Mouse (Mus musculus): ENCODE results near the gene Terf2. TPM values are rescaled to one million over a fixed set of nuclear protein-coding genes. Genes with fewer than 3 reads are reported as not detected.

Terf2 gene
- polyA plus RNA-seq, 1 experiment from 2014 or later: 25.5 TPM

GRCm38 (mm10) chr8:107129171-107130025, 33.1 kb upstream of the Terf2 start:
- Histone ChIP-seq H3K36me3 (no peaks in the 10 kb centered on the region), H3K27me3 (no peaks in the 10 kb centered on the region), H3K4me2 (no peak overlapping the region), H3K9ac (no peak overlapping the region), H3K27ac (replicated peaks) (0 out of 2 replicates have a peak overlapping the region, but pooled peaks have one; percentile 3), H3K9me3 (no peaks in the 10 kb centered on the region), H3K4me3 (no peak overlapping the region), H3K4me1 (replicated peaks) (no peaks in the 10 kb centered on the region)
- WGBS: 57% methylated on average over 8 of the region's 8 CpGs
- ATAC-seq (ENCODE audit: low read depth): no peak

GRCm38 (mm10) chr8:107124343-107124742, 28.0 kb upstream of the Terf2 start:
- no peaks in the 10 kb centered on the region for H3K27me3 ChIP-seq
- H3K4me3 ChIP-seq: no peak overlapping the region
- no peak for ATAC-seq (ENCODE audit: low read depth)
- no peaks in the 10 kb centered on the region for H3K36me3 ChIP-seq
- no peak overlapping the region for H3K4me2 ChIP-seq
- whole genome bisulfite sequencing: 77% methylated on average over 8 of the region's 8 CpGs
- H3K9ac ChIP-seq: no peak overlapping the region
- H3K27ac ChIP-seq (replicated peaks): no peak overlapping the region
- H3K4me1 ChIP-seq (replicated peaks): peaks cover 6% of the 10 kb centered on the region
- H3K9me3 ChIP-seq: no peaks in the 10 kb centered on the region

- Histone ChIP-seq H3K9me3 (no peaks in the 10 kb centered on the region), H3K36me3 (no peaks in the 10 kb centered on the region), H3K4me3 (no peak overlapping the region), H3K9ac (no peak overlapping the region), H3K4me1 (replicated peaks) (peaks cover 6% of the 10 kb centered on the region), H3K27ac (replicated peaks) (no peak overlapping the region), H3K27me3 (no peaks in the 10 kb centered on the region), H3K4me2 (no peak overlapping the region)
- 21% methylated on average over 9 of the region's 9 CpGs for WGBS
- ATAC-seq (ENCODE audit: low read depth): no peak
These were observed 26.8 kb upstream of the Terf2 start for GRCm38 (mm10) chr8:107123063-107123614.

GRCm38 (mm10) chr8:107121681-107122291, 25.4 kb upstream of the Terf2 start:
- ATAC-seq (ENCODE audit: low read depth): no peak
- Histone ChIP-seq H3K4me3 (no peak overlapping the region), H3K4me1 (replicated peaks) (peaks cover 6% of the 10 kb centered on the region), H3K9ac (no peak overlapping the region), H3K27ac (replicated peaks) (no peak overlapping the region), H3K4me2 (no peak overlapping the region), H3K27me3 (no peaks in the 10 kb centered on the region), H3K36me3 (no peaks in the 10 kb centered on the region), H3K9me3 (no peaks in the 10 kb centered on the region)
- 94% methylated on average over 7 of the region's 7 CpGs for WGBS

GRCm38 (mm10) chr8:107120806-107121205, 24.5 kb upstream of the Terf2 start:
- Histone ChIP-seq H3K4me3 (no peak overlapping the region), H3K4me2 (no peak overlapping the region), H3K9ac (no peak overlapping the region), H3K27me3 (no peaks in the 10 kb centered on the region), H3K27ac (replicated peaks) (no peak overlapping the region), H3K4me1 (replicated peaks) (peaks cover 6% of the 10 kb centered on the region), H3K9me3 (no peaks in the 10 kb centered on the region), H3K36me3 (no peaks in the 10 kb centered on the region)
- no peak for ATAC-seq (ENCODE audit: low read depth)

- Histone ChIP-seq H3K9me3 (no peaks in the 10 kb centered on the region), H3K36me3 (no peaks in the 10 kb centered on the region), H3K4me1 (replicated peaks) (peaks cover 11% of the 10 kb centered on the region), H3K4me2 (no peak overlapping the region), H3K27me3 (no peaks in the 10 kb centered on the region), H3K27ac (replicated peaks) (no peak overlapping the region), H3K4me3 (no peak overlapping the region), H3K9ac (no peak overlapping the region)
- WGBS: 68% methylated on average over 9 of the region's 9 CpGs
- ATAC-seq (ENCODE audit: low read depth): no peak
These were observed 23.1 kb upstream of the Terf2 start for GRCm38 (mm10) chr8:107119412-107119811.

- Histone ChIP-seq H3K4me3 (no peak overlapping the region), H3K27me3 (no peaks in the 10 kb centered on the region), H3K27ac (replicated peaks) (no peak overlapping the region), H3K4me2 (no peak overlapping the region), H3K9me3 (no peaks in the 10 kb centered on the region), H3K36me3 (no peaks in the 10 kb centered on the region), H3K9ac (no peak overlapping the region), H3K4me1 (replicated peaks) (peaks cover 16% of the 10 kb centered on the region)
- ATAC-seq (ENCODE audit: low read depth): no peak
- WGBS: 67% methylated on average over 7 of the region's 7 CpGs
These were observed 22.5 kb upstream of the Terf2 start for GRCm38 (mm10) chr8:107118803-107119233.

GRCm38 (mm10) chr8:107117019-107117418, 20.7 kb upstream of the Terf2 start:
- Histone ChIP-seq H3K4me3 (no peak overlapping the region), H3K27ac (replicated peaks) (no peak overlapping the region), H3K27me3 (no peaks in the 10 kb centered on the region), H3K36me3 (no peaks in the 10 kb centered on the region), H3K9ac (no peak overlapping the region), H3K4me2 (no peak overlapping the region), H3K4me1 (replicated peaks) (peaks cover 9% of the 10 kb centered on the region), H3K9me3 (no peaks in the 10 kb centered on the region)
- ATAC-seq (ENCODE audit: low read depth): no peak
- 14% methylated on average over 2 of the region's 2 CpGs for WGBS

- Histone ChIP-seq H3K4me3 (no peak overlapping the region), H3K27me3 (no peaks in the 10 kb centered on the region), H3K9me3 (no peaks in the 10 kb centered on the region), H3K9ac (no peak overlapping the region), H3K4me2 (no peak overlapping the region), H3K27ac (replicated peaks) (no peak overlapping the region), H3K36me3 (no peaks in the 10 kb centered on the region), H3K4me1 (replicated peaks) (peaks cover 9% of the 10 kb centered on the region)
- WGBS: 17% methylated on average over 11 of the region's 11 CpGs
- peak; percentile 71; the same call in 1 of the 2 replicates for ATAC-seq (ENCODE audit: low read depth)
These were observed 19.7 kb upstream of the Terf2 start for GRCm38 (mm10) chr8:107116023-107116422.

- H3K4me2 ChIP-seq: no peak overlapping the region
- no peaks in the 10 kb centered on the region for H3K9me3 ChIP-seq
- 0 out of 2 replicates have a peak overlapping the region, but pooled peaks have one; percentile 17 for H3K9ac ChIP-seq
- WGBS: 81% methylated on average over 10 of the region's 10 CpGs
- no peak overlapping the region for H3K27ac ChIP-seq (replicated peaks)
- H3K4me3 ChIP-seq: no peak overlapping the region
- no peaks in the 10 kb centered on the region for H3K36me3 ChIP-seq
- ATAC-seq (ENCODE audit: low read depth): no peak
- H3K27me3 ChIP-seq: no peaks in the 10 kb centered on the region
- H3K4me1 ChIP-seq (replicated peaks): peaks cover 9% of the 10 kb centered on the region
These were observed 18.6 kb upstream of the Terf2 start for GRCm38 (mm10) chr8:107115008-107115320.

GRCm38 (mm10) chr8:107114150-107115007, 18.0 kb upstream of the Terf2 start:
- 59% methylated on average over 19 of the region's 19 CpGs for WGBS
- ATAC-seq (ENCODE audit: low read depth): no peak
- Histone ChIP-seq H3K9ac (0 out of 2 replicates have a peak overlapping the region, but pooled peaks have one; percentile 17), H3K4me2 (no peak overlapping the region), H3K4me3 (no peak overlapping the region), H3K27me3 (no peaks in the 10 kb centered on the region), H3K27ac (replicated peaks) (no peak overlapping the region), H3K4me1 (replicated peaks) (peaks cover 9% of the 10 kb centered on the region), H3K9me3 (no peaks in the 10 kb centered on the region), H3K36me3 (no peaks in the 10 kb centered on the region)

- H3K9me3 ChIP-seq: no peaks in the 10 kb centered on the region
- H3K4me2 ChIP-seq: no peak overlapping the region
- WGBS: 44% methylated on average over 4 of the region's 4 CpGs
- H3K4me1 ChIP-seq (replicated peaks): peaks cover 9% of the 10 kb centered on the region
- H3K36me3 ChIP-seq: no peaks in the 10 kb centered on the region
- no peak for ATAC-seq (ENCODE audit: low read depth)
- no peaks in the 10 kb centered on the region for H3K27me3 ChIP-seq
- no peak overlapping the region for H3K27ac ChIP-seq (replicated peaks)
- H3K4me3 ChIP-seq: no peak overlapping the region
- H3K9ac ChIP-seq: no peak overlapping the region
These were observed 16.9 kb upstream of the Terf2 start for GRCm38 (mm10) chr8:107113209-107113608.

Data from neural tube, embryonic 13.5 days (tissue).